ENCODE assay signal across 22 mouse cellular contexts in genomic region chr17:83339368-83340085, GRCm38 (mm10). TPM values are rescaled to one million over a fixed set of nuclear protein-coding genes. Genes with fewer than 3 reads are reported as not detected.
DNase-seq lines count a peak whose midpoint lies in the region; ATAC-seq and TF ChIP-seq lines count a peak whose summit lies in the region.
"Had no signal": no experiment of that assay in that cellular context is flagged by ENCODE, and none has a peak within 500 bp of the region (broad histone marks: within the 10 kb centered on the region; RNA-seq: fewer than 3 reads in every experiment).

No protein-coding gene starts in this region.

- WGBS in embryonic facial prominence, embryonic 10.5 days, result 80% methylated on average over 13 of the region's 13 CpGs
- WGBS in lung, postnatal 0 days, result 69% methylated on average over 13 of the region's 13 CpGs
- 71% methylated on average over 13 of the region's 13 CpGs for WGBS in stomach, postnatal 0 days
- WGBS in kidney, embryonic 14.5 days, result 75% methylated on average over 13 of the region's 13 CpGs

- peak; percentile 57 to 68 for DNase-seq in spleen, postnatal 36 days (ENCODE audit: low spot score in 2 of 2)
- DNase-seq in spleen, postnatal 10 days (ENCODE audit: low spot score in 2 of 2), result no peak
- peak; percentile 8 for DNase-seq in embryonic facial prominence, embryonic 10.5 days (ENCODE audit: low spot score)
- DNase-seq in lung, postnatal 0 days (ENCODE audit: low spot score), result peak; percentile 74
- DNase-seq in stomach, postnatal 0 days (ENCODE audit: low spot score), result peak; percentile 72
- DNase-seq in right cerebral cortex, postnatal 36 days (ENCODE audit: low spot score in 2 of 2), result no peak
- DNase-seq in embryo, embryonic 11 days, result no peak
- DNase-seq: cerebellum, adult 8-10 months; gastrocnemius, postnatal 25 days; heart, adult 2 months; heart, postnatal 4 days; retina, postnatal 1 day; thymus, postnatal 14 days had no signal

- TF ChIP-seq CTCF in lung, postnatal 0 days (IDR thresholded peaks at IDR 0.05), result peak; percentile 24; the same call in 1 of the 2 replicates
- TF ChIP-seq CTCF in stomach, postnatal 0 days (IDR thresholded peaks at IDR 0.05; ENCODE audit: low read depth), result peak; percentile 27; the same call in 1 of the 2 replicates

- 0 out of 2 replicates have a peak, but pooled peaks have one; percentile 7 for TF ChIP-seq EP300 in lung, postnatal 0 days (IDR thresholded peaks at IDR 0.05)
- TF ChIP-seq EP300 in stomach, postnatal 0 days (optimal IDR thresholded peaks at IDR 0.05), result no peak

- no peaks in the 10 kb centered on the region for H3K9me3 ChIP-seq in embryonic facial prominence, embryonic 10.5 days
- H3K9me3 ChIP-seq in lung, postnatal 0 days (ENCODE audit: low read length), result no peaks in the 10 kb centered on the region
- no peaks in the 10 kb centered on the region for H3K9me3 ChIP-seq in stomach, postnatal 0 days (ENCODE audit: control insufficient read depth, low read length)
- no peaks in the 10 kb centered on the region for H3K9me3 ChIP-seq in kidney, embryonic 14.5 days (ENCODE audit: control insufficient read depth, low read length)
- H3K9me3 ChIP-seq: embryonic facial prominence, embryonic 12.5 days; heart, embryonic 15.5 days; liver, embryonic 12.5 days; lung, embryonic 15.5 days had no signal

- peak; percentile 74 for ATAC-seq in lung, postnatal 0 days
- ATAC-seq in stomach, postnatal 0 days (ENCODE audit: low FRiP score, low TSS enrichment), result peak; percentile 90
- ATAC-seq in kidney, embryonic 14.5 days (ENCODE audit: low FRiP score, low TSS enrichment), result no peak
- ATAC-seq: forebrain, embryonic 16.5 days; hindbrain, postnatal 0 days; liver, embryonic 12.5 days; midbrain, embryonic 16.5 days had no signal

- no peak overlapping the region for H3K4me2 ChIP-seq in lung, postnatal 0 days (replicated peaks; ENCODE audit: low read depth, low read length)
- no peak overlapping the region for H3K4me2 ChIP-seq in stomach, postnatal 0 days (replicated peaks; ENCODE audit: low read depth)
- no peak overlapping the region for H3K4me2 ChIP-seq in kidney, embryonic 14.5 days (replicated peaks; ENCODE audit: low read depth, low read length)
- H3K4me2 ChIP-seq: embryonic facial prominence, embryonic 12.5 days; heart, embryonic 15.5 days; liver, embryonic 12.5 days had no signal

- H3K9ac ChIP-seq in lung, postnatal 0 days (replicated peaks; ENCODE audit: low read depth), result no peak overlapping the region
- H3K9ac ChIP-seq in stomach, postnatal 0 days (ENCODE audit: low read length), result no peak overlapping the region
- no peak overlapping the region for H3K9ac ChIP-seq in kidney, embryonic 14.5 days (ENCODE audit: low read depth, low read length)
- H3K9ac ChIP-seq: embryonic facial prominence, embryonic 12.5 days; heart, embryonic 15.5 days; liver, embryonic 12.5 days; lung, embryonic 15.5 days had no signal

- H3K27me3 ChIP-seq in embryonic facial prominence, embryonic 10.5 days (replicated peaks; ENCODE audit: low read depth, poor library complexity, severe bottlenecking), result no peaks in the 10 kb centered on the region
- no peaks in the 10 kb centered on the region for H3K27me3 ChIP-seq in lung, postnatal 0 days (replicated peaks; ENCODE audit: insufficient read depth, low read length)
- H3K27me3 ChIP-seq in stomach, postnatal 0 days (ENCODE audit: control insufficient read depth, insufficient read depth, low read length), result no peaks in the 10 kb centered on the region
- H3K27me3 ChIP-seq in kidney, embryonic 14.5 days (ENCODE audit: control insufficient read depth, insufficient read depth, low read length), result no peaks in the 10 kb centered on the region
- H3K27me3 ChIP-seq: embryonic facial prominence, embryonic 12.5 days; heart, embryonic 15.5 days; lung, embryonic 15.5 days had no signal

- H3K27ac ChIP-seq in embryonic facial prominence, embryonic 10.5 days (replicated peaks), result no peak overlapping the region
- H3K27ac ChIP-seq in lung, postnatal 0 days (ENCODE audit: low read length), result no peak overlapping the region
- no peak overlapping the region for H3K27ac ChIP-seq in stomach, postnatal 0 days (replicated peaks)
- no peak overlapping the region for H3K27ac ChIP-seq in kidney, embryonic 14.5 days (ENCODE audit: low read depth, low read length)
- H3K27ac ChIP-seq: embryonic facial prominence, embryonic 12.5 days; heart, adult 2 months; heart, embryonic 15.5 days; hindbrain, postnatal 0 days; kidney, postnatal 0 days; liver, embryonic 12.5 days had no signal

- no peak overlapping the region for H3K4me3 ChIP-seq in embryonic facial prominence, embryonic 10.5 days
- H3K4me3 ChIP-seq in lung, postnatal 0 days (ENCODE audit: low read depth, low read length), result no peak overlapping the region
- H3K4me3 ChIP-seq in stomach, postnatal 0 days (ENCODE audit: low read depth, low read length), result no peak overlapping the region
- H3K4me3 ChIP-seq in kidney, embryonic 14.5 days (ENCODE audit: low read length), result no peak overlapping the region
- H3K4me3 ChIP-seq: embryonic facial prominence, embryonic 12.5 days; heart, adult 2 months; heart, embryonic 15.5 days; liver, embryonic 12.5 days; lung, embryonic 15.5 days had no signal

- H3K4me1 ChIP-seq in embryonic facial prominence, embryonic 10.5 days, result peaks cover 24% of the 10 kb centered on the region
- H3K4me1 ChIP-seq in lung, postnatal 0 days (ENCODE audit: insufficient read depth, low read depth, low read length), result peaks cover 3% of the 10 kb centered on the region; the same call in 1 of the 2 replicates
- no peaks in the 10 kb centered on the region for H3K4me1 ChIP-seq in stomach, postnatal 0 days (replicated peaks; ENCODE audit: control insufficient read depth, insufficient read depth)
- H3K4me1 ChIP-seq in kidney, embryonic 14.5 days (ENCODE audit: control insufficient read depth, insufficient read depth, low read length), result peaks cover 4% of the 10 kb centered on the region; the same call in 1 of the 2 replicates

- no peaks in the 10 kb centered on the region for H3K36me3 ChIP-seq in embryonic facial prominence, embryonic 10.5 days (replicated peaks)
- H3K36me3 ChIP-seq in lung, postnatal 0 days (ENCODE audit: insufficient read depth, low read length), result no peaks in the 10 kb centered on the region
- H3K36me3 ChIP-seq in stomach, postnatal 0 days (ENCODE audit: control insufficient read depth, insufficient read depth, low read length), result no peaks in the 10 kb centered on the region
- H3K36me3 ChIP-seq in kidney, embryonic 14.5 days (ENCODE audit: control insufficient read depth, insufficient read depth, low read length), result no peaks in the 10 kb centered on the region
- H3K36me3 ChIP-seq: embryonic facial prominence, embryonic 12.5 days; heart, embryonic 15.5 days; liver, embryonic 12.5 days; lung, embryonic 15.5 days had no signal

RNA-seq across cellular contexts. Expression of gene Eml4, which starts 11.2 kb away (rescaled TPM):
- 56.0 and 58.3 TPM in 2 replicates for polyA plus RNA-seq in embryonic facial prominence, embryonic 10.5 days (2016; fragmentation: Nextera tagmentation; extraction: Ambion mirVana)
- 13.4 and 15.8 TPM in 2 replicates for polyA plus RNA-seq in lung, postnatal 0 days (2015; fragmentation: Nextera tagmentation; extraction: Ambion mirVana)
- polyA plus RNA-seq in stomach, postnatal 0 days (2015; fragmentation: Nextera tagmentation; extraction: Ambion mirVana), result 10.9 and 11.5 TPM in 2 replicates
- polyA plus RNA-seq in kidney, embryonic 14.5 days (2014; fragmentation: Nextera tagmentation; extraction: Ambion mirVana), result 28.0 and 54.7 TPM in 2 replicates

Comparison
In these comparisons a context has a peak if more than half of its experiments do, and no peak if none do; other contexts are left out.
1. DNase-seq: peak in spleen, postnatal 36 days (2 of 2), embryonic facial prominence, embryonic 10.5 days (single experiment), lung, postnatal 0 days (single experiment) and stomach, postnatal 0 days (single experiment); none in spleen, postnatal 10 days (0 of 2), right cerebral cortex, postnatal 36 days (0 of 2) and embryo, embryonic 11 days (single experiment).